Mouse (Mus musculus) liver, postnatal 0 days (tissue): ENCODE data around the gene D430042O09Rik. TPM values are rescaled to one million over a fixed set of nuclear protein-coding genes. Genes with fewer than 3 reads are reported as not detected.

Experiments used
- ATAC-seq: fragments of 200-750 bp; cut with Nextera tagmentation; 2 replicates; pipeline ENCODE4 v1.8.0; 2017; ENCODE audit warnings: mild to moderate bottlenecking, moderate library complexity
- DNase-seq: peaks from one replicate; pipeline ENCODE4 v3.0.0-alpha.2; 2016
- H3K27ac ChIP-seq: fragments of 300-500 bp; sonication (generic); 2 replicates; pipeline ENCODE4 v1.5.1; 2014; ENCODE audit warnings: antibody characterized with exemption, moderate library complexity, mild to moderate bottlenecking, low read depth
- H3K27me3 ChIP-seq: fragments of 300-500 bp; sonication (generic); 2 replicates; pipeline ENCODE4 v1.6.1; 2014; ENCODE audit warnings: low read length, control low read depth, mixed read lengths; ENCODE audit not compliant: insufficient read depth
- H3K36me3 ChIP-seq: fragments of 300-500 bp; sonication (generic); replicated peaks from 2 replicates; pipeline ENCODE4 v1.6.1; 2014; ENCODE audit warnings: mild to moderate bottlenecking, control low read depth, low read length, moderate library complexity, mixed read lengths; ENCODE audit not compliant: insufficient read depth
- H3K4me1 ChIP-seq: fragments of 300-500 bp; sonication (generic); 2 replicates; pipeline ENCODE4 v1.6.1; 2014; ENCODE audit warnings: antibody characterized with exemption, mild to moderate bottlenecking, control low read depth; ENCODE audit not compliant: insufficient read depth
- H3K4me2 ChIP-seq: fragments of 300-500 bp; sonication (generic); 2 replicates; pipeline ENCODE4 v1.6.1; 2014; ENCODE audit warnings: low read depth, mild to moderate bottlenecking, low read length, moderate library complexity, mixed read lengths
- H3K4me3 ChIP-seq: fragments of 300-500 bp; sonication (generic); 2 replicates; pipeline ENCODE4 v1.5.1; 2014; ENCODE audit warnings: low read depth, low read length
- H3K9ac ChIP-seq: fragments of 300-500 bp; sonication (generic); replicated peaks from 2 replicates; pipeline ENCODE4 v1.6.1; 2014; ENCODE audit warnings: mild to moderate bottlenecking, moderate library complexity
- H3K9me3 ChIP-seq: fragments of 300-500 bp; sonication (generic); 2 replicates; pipeline ENCODE4 v1.6.1; 2016; ENCODE audit warnings: mild to moderate bottlenecking, control low read depth, low read length, mixed read lengths
- CTCF ChIP-seq: sonication (generic); IDR thresholded peaks from 2 replicates; pipeline ENCODE4 v1.5.1; 2016; ENCODE audit warnings: antibody characterized with exemption, low read depth
- EP300 ChIP-seq: IDR thresholded peaks from 2 replicates; pipeline ENCODE4 v1.6.1; 2016; ENCODE audit warnings: antibody characterized with exemption, low read depth, mild to moderate bottlenecking
- WGBS: fragments of 180-500 bp; shearing (Covaris S2); extraction: QIAGEN DNeasy Blood & Tissue Kit; methylation state at CpG from one replicate; pipeline ENCODE4 v1.1.7; 2014; ENCODE audit not compliant: insufficient replicate concordance; 5-methylcytosine and 5-hydroxymethylcytosine counted together
- polyA plus RNA-seq: library from polyadenylated mRNA; unstranded; fragments of >200 nt; fragmentation: Nextera tagmentation; extraction: Ambion mirVana; gene quantifications from 2 replicates; pipeline ENCODE4 v1.2.1, GENCODE M21; 2015

The D430042O09Rik gene
- polyA plus RNA-seq, 1 experiment from 2014 or later = 1.3 TPM

DNA sequence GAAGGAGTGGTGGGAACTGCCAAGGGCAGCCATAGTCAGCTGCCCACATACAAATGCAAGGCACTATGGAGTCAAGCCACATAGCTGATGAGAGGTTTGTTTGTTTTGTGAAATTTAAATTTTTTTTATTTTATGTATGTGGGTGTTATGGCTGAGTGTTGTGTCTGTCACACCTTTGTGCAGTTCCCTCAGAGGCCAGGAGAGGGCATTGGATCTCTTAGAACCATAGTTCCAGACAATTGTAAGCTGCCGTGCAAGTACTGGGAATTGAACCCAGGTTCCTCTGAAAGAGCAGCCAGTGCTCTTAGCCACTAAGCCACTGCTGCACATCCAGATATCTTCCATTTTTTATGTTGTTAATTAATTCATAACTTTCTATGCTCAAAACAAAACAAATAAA, 75.5 kb downstream of the D430042O09Rik start:
- 86% methylated on average over 1 of the region's 1 CpGs for WGBS
- Histone ChIP-seq H3K4me3 (no peak overlapping the region), H3K4me1 (no peaks in the 10 kb centered on the region), H3K36me3 (0 out of 2 replicates have a peak, but pooled peaks cover 2% of the 10 kb centered on the region), H3K4me2 (no peak overlapping the region), H3K9ac (no peak overlapping the region), H3K9me3 (no peaks in the 10 kb centered on the region), H3K27me3 (no peaks in the 10 kb centered on the region), H3K27ac (no peak overlapping the region)
- ATAC-seq = no peak
- TF ChIP-seq CTCF (peak; percentile 48), EP300 (no peak)
- no peak for DNase-seq

DNA sequence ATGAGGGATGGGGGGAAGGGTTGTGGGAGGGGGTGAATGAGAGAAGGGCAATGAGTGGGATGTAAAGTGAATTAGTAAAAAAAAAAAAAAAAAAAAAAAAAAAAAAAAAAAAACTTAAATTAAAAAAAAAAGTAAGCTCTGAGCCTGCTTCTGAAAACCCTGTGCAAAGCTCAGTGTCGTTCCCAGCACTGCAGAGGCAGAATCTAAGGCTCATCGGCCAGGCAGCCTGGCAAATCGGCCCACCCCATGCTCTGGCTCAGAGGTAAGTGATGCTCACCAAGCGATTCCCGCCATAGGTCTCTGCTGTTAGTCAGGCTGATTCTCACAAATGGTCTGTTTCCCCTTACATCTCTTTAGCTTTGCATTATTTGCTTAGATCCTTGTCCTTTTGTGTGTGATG, 78.4 kb downstream of the D430042O09Rik start:
- Histone ChIP-seq H3K27me3 (no peaks in the 10 kb centered on the region), H3K9me3 (no peaks in the 10 kb centered on the region), H3K9ac (no peak overlapping the region), H3K27ac (no peak overlapping the region), H3K36me3 (no peaks in the 10 kb centered on the region), H3K4me1 (no peaks in the 10 kb centered on the region), H3K4me3 (no peak overlapping the region), H3K4me2 (no peak overlapping the region)
- no peak for ATAC-seq
- 81% methylated on average over 5 of the region's 5 CpGs for WGBS
- TF ChIP-seq EP300 = no peak
- no peak for TF ChIP-seq CTCF
- no peak for DNase-seq

DNA sequence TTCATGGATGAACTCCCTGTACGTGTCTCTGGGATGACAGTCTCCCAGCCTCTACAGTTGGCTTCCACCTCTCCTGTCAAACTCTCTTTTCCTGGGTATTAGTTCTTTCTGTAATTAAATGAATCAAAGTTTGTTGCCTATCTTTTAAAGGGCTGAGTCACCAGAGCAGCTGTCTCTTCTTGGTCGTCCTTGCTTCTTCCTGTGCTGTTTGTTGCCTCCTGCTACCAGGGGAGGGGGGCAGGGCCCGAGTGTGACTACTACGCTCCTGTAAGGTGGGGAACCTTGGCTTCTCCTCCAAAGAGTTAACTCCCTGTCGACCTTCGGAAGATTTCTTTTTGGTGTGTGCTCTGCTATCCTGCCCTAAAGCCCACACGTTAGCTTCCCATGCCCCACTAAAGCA, 79.4 kb downstream of the D430042O09Rik start:
- H3K4me3 ChIP-seq = no peak overlapping the region
- 65% methylated on average over 7 of the region's 7 CpGs for WGBS
- ATAC-seq (no peak), DNase-seq (no peak)
- H3K27ac ChIP-seq = no peak overlapping the region; the same call in 1 of the 2 replicates
- no peaks in the 10 kb centered on the region for H3K4me1 ChIP-seq
- no peak overlapping the region for H3K4me2 ChIP-seq
- TF ChIP-seq CTCF = no peak
- no peak for TF ChIP-seq EP300
- H3K36me3 ChIP-seq = no peaks in the 10 kb centered on the region
- H3K9me3 ChIP-seq = no peaks in the 10 kb centered on the region
- no peak overlapping the region for H3K9ac ChIP-seq
- H3K27me3 ChIP-seq = no peaks in the 10 kb centered on the region

DNA sequence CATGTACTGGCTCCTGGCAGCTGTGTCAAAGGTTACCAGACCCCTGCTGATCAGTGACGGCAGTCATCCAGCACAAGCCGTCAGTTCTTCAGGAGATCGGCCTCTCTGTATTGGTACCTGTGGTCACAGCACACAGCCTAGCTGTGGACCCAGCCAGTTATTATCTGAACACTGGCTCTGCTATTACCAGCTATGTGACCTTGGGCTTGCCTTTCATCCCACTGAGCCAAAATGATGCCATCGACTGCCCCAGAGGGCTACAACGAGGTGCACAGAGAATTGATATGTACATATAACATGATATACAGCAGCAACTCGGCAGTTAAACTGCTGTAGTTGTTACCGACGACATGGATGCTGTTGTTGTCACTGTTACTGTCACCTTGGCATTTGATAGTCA, 82.4 kb downstream of the D430042O09Rik start:
- DNase-seq = no peak
- 78% methylated on average over 8 of the region's 8 CpGs for whole genome bisulfite sequencing
- H3K9ac ChIP-seq = no peak overlapping the region
- H3K4me3 ChIP-seq = no peak overlapping the region
- H3K9me3 ChIP-seq = no peaks in the 10 kb centered on the region
- no peak for TF ChIP-seq CTCF
- no peak for TF ChIP-seq EP300
- ATAC-seq = no peak
- H3K27ac ChIP-seq = no peak overlapping the region
- H3K27me3 ChIP-seq = no peaks in the 10 kb centered on the region
- H3K4me2 ChIP-seq = no peak overlapping the region
- H3K4me1 ChIP-seq = no peaks in the 10 kb centered on the region
- no peaks in the 10 kb centered on the region for H3K36me3 ChIP-seq

DNA sequence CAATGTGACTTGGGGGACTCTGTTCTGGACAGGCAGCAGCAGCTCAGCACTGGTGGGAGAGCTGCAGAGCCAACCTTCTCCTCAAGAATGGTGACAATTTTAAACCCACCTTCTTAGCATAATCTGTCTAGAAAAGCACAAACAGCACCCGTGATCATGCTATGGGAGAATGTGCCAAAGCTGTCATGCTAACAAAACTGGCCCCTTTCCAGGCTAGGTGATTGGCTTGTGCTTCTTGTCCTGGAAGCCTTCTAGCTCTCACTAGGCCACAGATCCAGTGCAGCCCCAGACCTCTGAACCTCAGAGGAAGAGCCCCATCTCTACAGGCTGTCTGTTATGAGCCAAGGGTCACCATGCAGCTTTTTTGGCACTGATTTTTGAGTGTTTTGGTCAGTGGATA, 98.9 kb downstream of the D430042O09Rik start:
- 73% methylated on average over 1 of the region's 1 CpGs for WGBS
- Histone ChIP-seq H3K27me3 (no peaks in the 10 kb centered on the region), H3K9ac (no peak overlapping the region), H3K27ac (no peak overlapping the region), H3K4me2 (no peak overlapping the region), H3K9me3 (no peaks in the 10 kb centered on the region), H3K4me3 (no peak overlapping the region), H3K36me3 (no peaks in the 10 kb centered on the region), H3K4me1 (no peaks in the 10 kb centered on the region)
- TF ChIP-seq EP300 (no peak), CTCF (no peak)
- ATAC-seq (no peak), DNase-seq (no peak)

DNA sequence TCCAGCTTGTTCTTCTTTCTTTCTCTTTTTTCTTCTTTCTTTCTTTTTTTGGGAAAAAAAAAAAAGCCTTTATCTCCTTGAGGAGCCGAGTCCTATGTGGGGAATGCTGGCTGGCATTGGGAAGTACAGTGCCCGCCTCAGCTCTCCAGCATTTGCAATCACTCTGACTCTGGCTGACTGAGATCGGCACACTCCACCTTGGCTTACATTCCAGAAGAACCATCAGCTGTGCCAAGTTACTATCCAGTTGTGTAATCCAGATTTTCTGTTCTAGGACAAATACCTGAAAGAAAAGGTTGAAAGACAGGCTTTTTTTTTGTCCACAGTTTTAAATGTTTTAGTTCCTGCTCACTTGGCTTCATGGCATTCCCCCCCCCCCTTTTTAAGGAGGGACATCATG, 100.5 kb downstream of the D430042O09Rik start:
- WGBS = 73% methylated on average over 3 of the region's 3 CpGs
- peaks cover 4% of the 10 kb centered on the region; the same call in 1 of the 2 replicates for H3K36me3 ChIP-seq
- H3K4me1 ChIP-seq = no peaks in the 10 kb centered on the region
- no peak overlapping the region for H3K27ac ChIP-seq
- H3K27me3 ChIP-seq = no peaks in the 10 kb centered on the region
- TF ChIP-seq CTCF = no peak
- no peak for TF ChIP-seq EP300
- DNase-seq = no peak
- H3K4me3 ChIP-seq = no peak overlapping the region
- H3K4me2 ChIP-seq = no peak overlapping the region
- ATAC-seq = no peak
- no peak overlapping the region for H3K9ac ChIP-seq
- no peaks in the 10 kb centered on the region for H3K9me3 ChIP-seq

DNA sequence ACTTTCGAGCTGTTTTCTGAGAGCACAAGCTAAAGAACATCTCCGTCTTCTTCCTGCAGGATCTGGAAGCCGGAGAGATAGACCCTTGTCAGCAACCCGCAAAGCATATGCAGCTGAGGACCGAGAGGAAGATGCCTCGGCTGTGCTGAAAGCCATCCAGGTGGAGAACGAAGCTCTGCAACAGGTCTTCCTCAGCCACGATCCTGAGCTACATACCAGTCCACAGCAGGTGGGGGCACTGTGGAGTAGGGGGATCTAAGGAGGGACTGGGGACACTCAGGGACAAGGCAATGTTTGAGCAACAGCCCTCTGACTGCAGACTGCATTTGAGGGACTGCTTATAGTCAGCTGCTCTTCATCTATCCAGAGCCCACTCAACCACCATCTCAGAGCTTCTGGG, 105.0 kb downstream of the D430042O09Rik start:
- 85% methylated on average over 8 of the region's 8 CpGs for WGBS
- no peak overlapping the region for H3K27ac ChIP-seq
- no peak for ATAC-seq

More for the DNA sequence above, 105.0 kb downstream of the D430042O09Rik start:
- DNase-seq = no peak
- Histone ChIP-seq H3K4me2 (no peak overlapping the region), H3K4me1 (no peaks in the 10 kb centered on the region), H3K4me3 (no peak overlapping the region), H3K27me3 (no peaks in the 10 kb centered on the region), H3K9me3 (no peaks in the 10 kb centered on the region), H3K36me3 (peaks cover 13% of the 10 kb centered on the region), H3K9ac (no peak overlapping the region)
- TF ChIP-seq EP300 (no peak), CTCF (no peak)
